Mouse (Mus musculus) embryo, embryonic 9.5 days (tissue): ENCODE data around the gene Sash3.
"Not testable (repeated sequence)": the region's sequence is repeated elsewhere in the genome, so short reads cannot be mapped to it uniquely, and the experiment has no call there.

Experiments used
- DNase-seq: peaks from one replicate; pipeline ENCODE4 v3.0.0-alpha.2; 2017; ENCODE audit errors: extremely low spot score

Sash3 gene

DNA sequence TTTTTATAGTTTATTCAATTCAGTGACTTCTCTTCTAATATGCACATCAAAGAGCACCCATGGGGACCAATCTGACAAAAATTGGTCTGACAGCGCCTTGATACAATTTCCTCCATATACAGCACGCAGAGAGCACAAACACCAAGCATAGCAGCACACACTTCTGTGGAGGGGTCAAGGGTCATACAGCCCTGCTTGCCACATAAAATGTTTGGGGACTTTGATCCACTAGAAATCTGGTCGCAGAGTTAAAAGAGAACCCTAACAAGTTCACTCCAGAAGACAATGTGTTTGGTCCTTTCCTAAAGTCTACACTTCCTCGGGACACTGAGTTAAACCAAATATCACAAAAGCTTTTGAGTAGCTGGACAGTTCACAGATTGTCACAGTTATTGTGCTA lies 56.8 kb downstream of the Sash3 start:
- no peak for DNase-seq

DNA sequence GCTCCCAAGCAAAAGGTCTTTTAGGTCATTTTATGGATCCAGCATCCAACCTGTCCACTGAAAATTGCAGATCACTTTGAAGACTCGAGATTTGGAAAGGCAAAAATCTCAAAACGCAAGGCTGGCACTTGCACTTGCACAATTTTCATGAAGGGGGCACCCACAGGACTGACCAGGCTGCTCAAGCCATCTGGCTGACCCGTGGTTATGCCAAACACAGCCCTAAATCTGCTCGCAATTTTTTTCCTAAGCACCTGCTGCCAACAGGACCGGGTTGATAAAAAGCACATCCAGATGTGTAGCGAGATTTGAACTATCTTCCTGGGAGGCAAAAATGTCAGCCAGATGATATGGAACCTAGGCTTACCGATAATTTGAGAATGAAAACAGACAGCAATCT lies 57.5 kb downstream of the Sash3 start:
- no peak for DNase-seq

DNA sequence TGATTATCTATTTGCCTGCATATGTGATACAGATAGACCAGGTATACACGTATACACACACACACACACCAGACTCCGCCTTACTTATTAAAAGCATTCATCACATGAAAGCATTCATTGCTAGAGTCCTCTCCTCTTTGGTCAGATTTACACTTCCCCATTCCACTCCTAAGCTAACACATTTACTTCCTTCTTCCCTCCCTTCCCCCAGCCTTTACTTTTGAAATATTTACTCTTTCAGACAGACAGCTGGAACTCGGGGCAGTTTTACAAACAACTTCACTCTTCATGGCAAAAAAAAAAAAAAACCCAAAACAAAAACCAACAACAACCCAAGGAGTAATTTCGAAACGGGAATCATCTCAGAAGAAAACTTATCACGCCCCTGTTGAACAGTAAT lies 58.2 kb downstream of the Sash3 start:
- DNase-seq: no peak

DNA sequence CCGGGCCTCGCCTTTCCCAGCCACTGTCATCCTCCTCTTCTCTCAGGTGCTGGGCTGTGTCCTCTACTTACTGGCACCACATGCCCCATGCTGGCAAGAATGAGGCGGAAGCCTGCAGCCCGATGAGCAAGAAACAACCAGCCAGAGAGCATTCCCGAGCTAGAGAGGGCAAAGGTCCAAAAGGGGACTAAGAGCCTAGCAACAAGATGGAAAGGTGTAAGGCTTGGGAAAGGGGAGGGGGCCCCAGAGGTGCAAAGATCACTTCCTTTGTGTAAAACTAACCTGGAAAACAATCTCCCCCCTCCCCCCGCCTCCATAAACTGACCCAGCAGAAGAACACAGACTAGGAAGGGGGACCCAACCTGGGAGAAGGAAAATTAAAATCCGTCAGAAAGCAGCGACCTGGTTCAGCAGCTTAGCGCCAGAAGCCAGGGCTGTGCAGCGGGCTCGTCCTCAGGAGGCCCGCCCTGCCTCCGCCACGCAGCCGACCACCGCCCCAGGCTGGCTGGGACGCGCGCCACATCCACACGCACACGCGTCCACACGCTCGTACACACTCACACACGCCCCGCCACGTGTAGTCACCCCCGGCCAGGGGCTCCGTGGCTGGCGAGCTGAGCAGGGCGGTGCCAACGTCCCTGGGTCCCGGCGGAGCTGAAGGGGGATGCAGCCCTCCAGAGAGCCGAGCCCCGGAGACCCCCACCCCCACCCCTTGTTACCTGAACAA lies 61.7 kb downstream of the Sash3 start:
- peak; percentile 35 for DNase-seq

DNA sequence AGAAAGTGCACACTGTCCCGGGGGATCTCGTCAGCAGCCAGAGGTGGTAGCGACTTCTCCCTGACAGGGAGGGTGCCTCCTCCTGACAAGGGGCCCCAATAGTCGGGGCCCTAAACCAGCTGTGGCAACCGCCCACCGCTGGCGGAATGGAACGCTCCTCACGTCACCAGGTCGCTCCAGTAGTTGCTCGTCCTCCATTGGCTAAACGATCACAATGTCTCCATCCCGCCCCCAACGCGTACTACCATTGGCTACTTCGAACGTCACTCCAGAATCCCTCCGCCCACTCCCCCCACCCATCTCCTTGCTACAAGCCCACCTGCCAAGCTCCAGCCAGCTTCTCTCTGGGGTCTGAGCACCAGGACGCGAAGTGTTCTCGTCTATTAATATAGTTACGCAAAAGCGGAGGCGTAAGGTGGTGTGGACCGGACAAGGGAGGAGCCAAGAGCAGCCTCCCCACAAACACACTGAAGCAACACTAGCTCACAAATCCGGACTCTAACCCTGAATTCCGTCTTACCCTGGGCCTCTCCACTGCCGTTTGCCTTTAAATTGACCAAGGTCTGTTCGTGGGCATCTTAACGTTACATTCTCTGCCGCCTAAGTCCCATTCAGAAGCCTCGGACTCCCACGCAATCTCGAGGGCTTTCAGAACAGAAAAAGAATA lies 62.4 kb downstream of the Sash3 start, which contains the start of gene Zdhhc9:
Gene Zdhhc9 (minus strand): TSS at position 360 of the 667 bp plus-strand sequence.
- peak; percentile 89 for DNase-seq

DNA sequence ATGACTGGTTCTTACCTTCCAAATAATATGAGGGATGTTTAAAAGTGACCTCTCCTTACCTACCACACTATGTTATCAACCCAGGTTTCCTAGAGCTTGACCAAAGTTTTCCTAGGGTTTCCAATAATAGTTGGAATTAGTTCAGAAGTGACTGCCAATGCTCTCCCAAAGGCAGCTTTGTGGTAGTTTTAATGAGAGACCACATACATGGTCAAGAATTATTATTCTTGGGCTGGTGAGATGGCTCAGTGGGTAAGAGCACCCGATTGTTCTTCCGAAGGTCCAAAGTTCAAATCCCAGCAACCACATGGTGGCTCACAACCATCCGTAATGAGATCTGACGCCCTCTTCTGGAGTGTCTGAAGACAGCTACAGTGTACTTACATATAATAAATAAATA lies 63.5 kb downstream of the Sash3 start:
- not testable (repeated sequence) for DNase-seq
